Mouse (Mus musculus): ENCODE measurements at regions not wholly inside any gene's neighbourhood (a gene's known extent, or its start where the extent isn't known, plus 50 kb on each side); places are given as distances from the start of the nearest gene placed in this dataset.

- TF ChIP-seq GATA1 (IDR thresholded peaks at IDR 0.05; ENCODE audit: borderline replicate concordance, low read length) (no peak), FLI1 (IDR thresholded peaks at IDR 0.05; ENCODE audit: low read length) (no peak)
Observed at GRCm38 (mm10) chr14:17158324-17158723, 339.4 kb upstream of the Rarb start.
